Mouse (Mus musculus) adrenal gland, postnatal 4 days (tissue): ENCODE results near the gene Luc7l3. TPM values are rescaled to one million over a fixed set of nuclear protein-coding genes. Genes with fewer than 3 reads are reported as not detected.

ENCODE experiments used
- DNase-seq, 2 experiments: peaks; one replicate each; pipeline ENCODE4 v3.0.0; 2021 to 2022; ENCODE audit warnings: low spot score in 2 of 2, mixed read lengths in 2 of 2
- total RNA-seq, 2 experiments: library from RNA; stranded (reverse); gene quantifications; 2 replicates each; pipeline ENCODE4 v1.2.3; 2021

Luc7l3 gene
- total RNA-seq, 2 experiments from 2014 or later = 92.6 to 110 TPM

DNA sequence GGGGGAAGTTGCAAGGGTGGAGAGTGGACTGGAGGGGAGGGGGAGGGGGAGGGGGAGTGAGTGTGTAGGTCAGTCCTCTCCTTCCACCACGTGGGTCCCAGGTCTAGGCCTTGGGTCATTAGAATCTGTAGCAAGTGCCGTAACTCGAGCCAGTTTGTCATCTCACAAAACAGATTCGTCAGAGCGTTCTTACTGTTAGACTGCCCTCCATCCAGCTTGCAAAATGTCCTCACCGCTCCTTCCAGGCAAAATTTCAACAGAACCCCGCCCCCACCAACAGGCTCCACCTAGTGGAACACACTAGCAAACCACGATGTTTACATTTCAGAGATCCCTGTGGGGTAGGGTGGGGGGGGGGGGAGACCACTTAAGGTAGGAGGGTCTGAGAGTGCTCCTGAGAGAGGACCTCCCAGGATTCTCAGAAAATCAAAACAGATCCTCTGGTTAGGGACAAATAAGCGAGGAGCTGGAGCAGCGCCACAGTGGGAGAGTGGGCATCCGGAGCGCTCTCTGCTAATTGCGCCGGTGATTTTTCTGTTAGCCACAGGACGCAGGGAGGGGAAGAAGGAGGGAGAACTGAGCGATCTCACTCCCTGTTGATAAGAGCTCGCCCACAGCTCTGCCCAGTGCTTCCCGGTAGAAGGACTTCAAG is 56.5 kb downstream of the Luc7l3 start:
- DNase-seq = peak in 1 of 2 experiments; percentile 42

DNA sequence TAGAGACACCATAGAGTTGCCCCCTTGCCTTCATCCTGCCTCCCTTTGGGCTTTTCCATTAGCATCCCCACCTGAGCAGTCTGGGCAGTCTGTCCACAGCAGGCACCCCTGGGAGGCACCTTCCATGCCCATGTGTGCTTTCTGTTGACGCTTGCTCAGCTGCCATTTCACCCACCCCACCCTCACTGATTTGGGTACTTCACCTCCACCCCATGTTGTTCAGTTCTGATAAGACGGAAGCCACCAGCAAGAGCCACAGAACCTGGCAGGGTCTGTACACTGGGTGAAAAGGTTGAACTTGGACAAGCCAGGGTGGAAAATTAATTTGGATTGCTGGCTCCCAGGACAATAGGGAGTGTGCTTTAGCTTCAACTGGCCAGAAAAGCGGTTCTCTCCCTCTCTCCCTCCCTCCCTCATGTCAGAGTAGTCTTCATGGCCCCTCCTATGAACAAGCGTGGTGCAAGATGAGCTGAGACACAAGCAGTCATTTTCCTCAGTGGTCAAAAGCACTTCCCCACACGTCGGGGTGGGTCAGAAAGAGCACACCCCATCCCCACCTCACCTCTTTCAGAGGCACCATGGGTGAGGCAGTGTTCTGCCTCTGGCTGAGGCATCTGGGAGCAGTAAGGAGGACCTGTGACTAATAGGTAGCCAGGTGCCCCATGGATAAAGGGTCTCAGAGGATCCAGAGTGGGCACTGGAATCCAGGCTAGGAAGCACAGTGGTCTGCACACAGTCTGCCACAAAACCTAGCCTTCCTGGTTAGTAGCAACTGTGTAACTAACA is 60.0 kb downstream of the Luc7l3 start:
- no peak for DNase-seq

DNA sequence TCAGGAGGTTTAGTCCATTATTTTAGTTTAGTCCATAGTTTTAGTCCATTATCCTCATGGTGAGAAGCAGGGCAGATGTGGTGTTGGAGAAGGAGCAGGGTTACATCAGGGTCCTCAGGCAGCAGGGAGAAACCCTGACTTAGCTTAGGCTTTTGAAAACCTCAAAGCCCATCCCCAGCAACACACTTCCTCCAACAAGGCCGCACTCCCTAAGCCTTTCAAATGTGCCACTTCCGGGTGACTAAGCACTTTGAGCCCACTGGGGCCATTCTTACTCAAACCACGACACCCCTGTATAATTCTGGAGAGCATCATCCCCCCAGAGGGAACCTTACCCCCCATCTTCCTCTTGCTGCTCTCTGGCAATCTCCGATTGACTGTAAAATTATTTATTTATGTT is 62.0 kb downstream of the Luc7l3 start:
- no peak for DNase-seq

DNA sequence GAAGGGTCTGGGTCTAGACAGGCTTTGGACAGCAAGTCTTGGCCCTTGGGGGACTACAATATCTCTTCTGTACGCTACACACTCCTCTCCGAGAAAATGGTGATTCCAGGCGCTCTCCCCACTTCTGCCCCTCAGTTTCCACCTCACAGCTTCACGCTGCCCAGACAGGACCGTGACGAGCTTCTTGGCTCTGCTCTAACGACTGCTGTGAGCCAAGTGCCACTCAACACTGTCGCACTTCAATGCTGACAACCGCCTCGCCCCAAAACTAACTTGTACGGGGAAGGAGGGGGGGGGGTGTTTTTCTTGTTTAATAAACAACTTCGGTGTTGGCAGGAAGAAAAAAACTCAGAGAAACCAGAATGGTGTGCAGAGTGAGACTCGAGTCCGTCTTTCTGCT is 63.8 kb downstream of the Luc7l3 start:
- no peak for DNase-seq

DNA sequence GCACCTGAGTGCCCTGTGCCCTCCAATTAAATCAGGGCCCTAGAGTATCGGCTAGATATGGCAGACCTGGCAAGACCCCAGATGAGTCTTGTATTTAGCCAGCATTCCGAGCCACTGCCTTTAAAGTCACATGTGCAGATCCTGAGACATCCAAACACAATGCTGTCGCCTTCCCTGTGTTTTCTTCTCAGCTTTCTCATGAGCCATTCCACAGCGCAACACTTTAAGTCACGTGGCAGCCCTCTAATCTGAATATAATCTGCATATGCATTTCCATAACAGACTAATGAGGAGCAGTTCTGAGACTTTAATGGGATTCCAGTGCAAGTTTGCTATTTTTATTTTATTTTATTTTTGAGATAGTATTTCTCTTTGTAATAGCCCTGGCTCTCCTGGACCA is 66.1 kb downstream of the Luc7l3 start:
- DNase-seq = no peak

DNA sequence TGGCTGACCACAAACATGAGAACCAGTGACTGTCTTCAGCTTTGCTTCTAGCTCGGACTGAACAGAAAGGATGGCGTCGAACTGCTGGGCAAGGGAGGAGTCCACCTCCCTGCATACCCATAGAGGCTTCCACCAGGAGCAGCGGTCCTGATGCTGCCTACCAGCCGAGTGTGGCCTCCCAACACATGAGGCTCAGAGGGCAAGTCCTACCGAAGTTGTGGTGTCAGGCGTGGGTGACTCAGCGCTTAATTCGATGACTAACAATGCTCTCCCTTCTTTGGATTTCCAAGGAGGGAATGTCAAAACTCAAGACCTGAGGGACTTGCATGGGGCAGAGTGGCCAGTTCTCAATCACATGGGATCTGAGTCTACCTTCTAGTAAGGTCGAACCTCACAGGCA is 68.1 kb downstream of the Luc7l3 start:
- no peak for DNase-seq

DNA sequence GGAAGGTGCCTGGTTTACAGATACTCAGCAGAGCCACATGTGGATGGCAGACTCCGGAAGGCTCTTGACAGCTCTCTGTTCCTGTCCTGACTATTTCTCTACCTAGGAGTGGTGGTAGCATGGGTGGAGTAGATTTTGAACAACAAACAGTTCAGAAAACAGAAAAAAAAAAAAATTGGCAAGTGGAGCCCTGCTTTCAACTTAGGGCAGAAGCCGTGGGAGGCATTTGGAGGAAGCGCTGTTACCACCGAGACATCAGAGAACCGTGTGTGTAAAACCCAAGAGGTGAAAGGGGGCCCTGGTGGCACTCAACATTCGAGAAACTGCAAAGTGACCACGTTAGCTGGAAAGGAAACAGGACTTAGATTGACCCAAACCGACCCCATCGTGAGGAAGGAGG is 68.6 kb downstream of the Luc7l3 start:
- no peak for DNase-seq

DNA sequence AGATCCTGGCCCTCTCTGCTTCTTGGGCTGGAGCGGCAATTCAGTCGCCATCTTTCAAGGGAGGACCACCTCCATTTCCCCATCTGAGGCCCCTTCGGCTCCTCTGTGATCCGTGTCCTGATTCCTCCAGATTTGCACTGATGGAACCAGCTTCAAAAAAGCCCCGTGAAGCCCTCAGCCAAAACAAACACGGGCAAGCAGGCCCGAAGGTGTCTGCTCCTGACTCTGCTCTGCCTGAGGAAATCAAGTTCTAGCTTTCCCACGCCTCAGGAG is 75.1 kb downstream of the Luc7l3 start:
- no peak for DNase-seq

DNA sequence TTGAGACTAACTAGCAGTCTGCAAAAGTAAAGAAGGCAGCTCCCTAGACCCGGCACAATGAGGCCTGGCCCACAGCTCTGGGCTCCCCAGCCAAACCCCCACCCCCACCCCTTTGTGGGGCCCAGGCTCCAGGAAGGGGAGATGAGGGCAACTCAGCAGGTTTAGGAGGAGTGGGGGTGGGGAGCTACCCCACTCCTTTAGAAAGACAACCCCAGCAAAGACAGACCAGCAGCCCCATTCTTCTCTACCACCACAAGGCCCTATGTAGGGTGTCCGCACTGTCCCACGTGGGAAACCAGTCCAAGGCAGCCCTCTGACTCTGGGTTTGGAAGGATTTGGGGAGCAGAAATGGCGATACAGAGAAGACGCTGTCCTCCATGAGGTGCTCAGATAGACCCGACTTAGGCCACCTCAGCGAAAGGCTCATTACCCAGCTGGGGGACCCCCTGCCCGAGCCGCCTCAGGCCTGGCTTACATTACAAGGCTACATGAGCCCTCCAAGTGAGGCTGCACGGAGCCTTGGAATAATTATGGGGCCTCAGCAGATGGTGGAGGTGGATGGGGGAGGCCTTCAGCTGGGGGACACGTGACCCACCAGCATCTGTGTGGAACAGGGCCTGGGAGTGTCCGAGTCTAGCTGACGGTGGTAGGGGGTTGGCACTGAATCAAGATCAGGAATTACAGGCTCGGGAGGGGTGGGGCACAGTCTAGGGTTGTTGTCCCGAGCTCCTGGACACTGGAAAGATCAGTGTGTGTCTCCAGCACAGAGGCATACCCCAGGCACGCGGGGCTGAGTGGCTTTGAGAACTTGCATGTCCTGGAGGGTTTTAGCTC is 75.6 kb downstream of the Luc7l3 start, which contains the start of gene Wfikkn2:
Gene Wfikkn2 (minus strand): TSS at position 51 of the 834 bp plus-strand sequence.
- no peak for DNase-seq

DNA sequence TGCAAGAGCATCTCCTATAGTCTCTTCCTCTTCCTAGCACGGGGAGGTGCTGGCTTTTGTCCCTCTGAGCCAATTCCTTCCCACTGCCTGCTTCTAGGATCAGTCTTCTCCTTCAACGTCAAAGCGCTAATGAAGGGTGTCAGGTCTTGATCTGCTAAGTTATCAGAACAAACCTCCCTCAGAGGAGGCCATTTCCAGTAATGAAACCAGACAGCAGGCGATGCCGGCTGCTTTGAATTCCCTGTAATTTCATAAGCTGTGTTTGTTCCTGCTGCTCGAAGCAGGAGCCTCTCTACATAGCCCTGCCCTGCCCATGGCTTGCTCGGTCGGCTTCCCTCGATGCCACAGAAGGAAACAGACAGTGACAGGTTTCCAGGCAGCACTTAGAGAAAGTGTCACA is 77.4 kb downstream of the Luc7l3 start:
- no peak for DNase-seq

DNA sequence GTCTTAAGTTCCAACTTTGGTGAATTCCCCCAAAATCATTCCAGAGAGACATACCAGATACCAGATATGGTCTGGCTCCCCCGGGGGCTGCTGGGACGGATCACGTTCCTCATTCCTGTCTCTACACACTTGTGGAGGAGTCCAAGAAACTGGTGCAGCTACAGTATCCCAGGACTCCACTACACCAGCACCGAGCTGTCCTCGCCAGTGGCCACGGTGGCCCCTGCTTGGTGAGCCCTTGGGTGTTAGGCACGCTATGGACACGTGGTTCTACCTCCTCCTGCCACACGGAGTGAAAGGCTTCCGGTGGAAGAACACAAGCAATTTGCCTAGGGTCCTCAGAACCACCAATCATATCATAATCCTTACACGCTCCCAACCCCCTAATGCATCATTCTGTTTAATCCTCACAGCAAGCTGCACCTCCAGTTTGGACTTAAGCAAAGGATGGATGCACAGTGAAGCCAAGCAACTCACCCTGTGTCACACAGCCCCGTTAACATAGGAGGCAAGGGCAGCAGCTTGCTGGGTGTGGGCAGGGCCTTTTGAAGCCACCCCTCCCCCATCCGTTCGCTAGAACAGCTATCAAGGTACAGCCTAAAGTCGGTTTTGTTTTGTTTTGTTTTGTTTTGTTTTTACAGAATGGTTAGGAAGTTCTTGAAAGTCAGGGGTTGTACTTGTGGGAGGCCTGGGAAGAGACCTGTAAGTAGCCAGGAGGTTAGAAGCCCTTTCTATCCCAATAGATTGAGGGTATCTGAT is 78.2 kb downstream of the Luc7l3 start:
- no peak for DNase-seq

DNA sequence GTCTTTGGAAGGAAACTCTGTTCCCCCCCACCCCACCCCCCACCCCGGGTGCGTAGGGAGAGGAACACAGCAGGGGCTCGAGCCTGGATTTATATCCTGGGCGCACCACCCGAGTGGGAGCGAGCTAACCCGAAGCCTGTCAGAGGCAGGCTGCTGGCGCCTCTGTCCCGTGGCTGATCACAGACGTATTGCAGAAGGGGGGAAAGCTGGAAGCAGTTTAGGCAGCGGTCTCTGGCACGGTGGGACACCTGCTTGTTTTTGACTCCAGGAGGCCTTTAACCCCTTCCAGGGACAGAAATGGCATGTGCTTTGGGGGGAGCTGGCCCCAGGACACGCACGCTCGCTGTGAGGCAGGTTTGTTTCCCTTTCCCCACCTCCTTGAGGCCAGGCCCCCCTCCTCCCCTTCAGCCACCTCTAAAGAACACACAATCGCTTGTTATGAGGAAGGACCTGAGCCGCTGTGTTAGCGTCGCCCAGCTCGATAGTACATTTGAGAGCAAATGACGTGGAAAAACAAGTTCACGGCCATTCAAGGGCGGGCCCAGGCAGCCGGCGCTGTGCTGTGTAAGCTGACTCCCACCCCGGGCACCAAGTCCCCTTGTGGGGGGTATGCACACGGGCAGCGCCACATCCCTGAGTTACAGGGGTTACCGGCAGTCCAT is 78.9 kb downstream of the Luc7l3 start:
- no peak for DNase-seq

DNA sequence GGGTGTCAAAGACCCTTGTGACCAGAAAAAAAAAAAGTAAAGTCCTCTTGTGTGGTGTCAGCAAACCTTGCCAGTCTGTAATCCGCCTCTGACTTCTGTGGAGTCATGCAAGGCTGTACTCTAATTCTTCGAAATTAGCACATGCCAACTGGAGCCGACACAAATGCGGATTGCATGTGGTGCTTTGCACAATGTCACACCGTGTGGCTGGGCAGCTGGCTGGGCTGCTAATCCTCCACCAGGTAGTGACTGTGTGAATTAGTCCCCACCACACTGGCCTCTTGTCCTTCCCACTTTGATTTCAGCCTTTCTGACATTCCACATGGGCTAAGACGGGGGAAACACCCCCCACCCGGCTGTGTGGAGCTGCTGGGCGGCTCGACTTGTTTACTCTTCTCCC is 82.1 kb downstream of the Luc7l3 start:
- DNase-seq = no peak

DNA sequence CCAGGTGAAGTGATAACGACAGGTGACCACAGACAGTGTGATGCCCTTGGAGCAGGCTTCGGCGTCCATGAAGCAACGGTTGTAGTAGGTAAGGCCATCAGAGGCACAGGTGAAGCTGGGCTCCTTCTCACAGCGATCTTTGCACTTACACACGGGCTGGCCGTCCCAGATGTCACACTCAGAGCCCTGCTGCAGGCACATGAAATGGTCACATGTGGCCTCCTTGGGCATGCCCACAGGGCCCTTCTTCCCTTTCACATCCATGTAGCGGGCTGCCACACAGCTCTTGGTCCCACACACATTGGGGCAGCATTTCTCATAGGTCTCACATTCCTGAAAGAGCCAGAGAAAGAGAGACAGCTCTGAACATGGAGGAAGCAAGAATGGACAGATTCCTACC is 83.0 kb downstream of the Luc7l3 start:
- DNase-seq = no peak

Other genes with a start within 250 kb of the Luc7l3 start
- gene Tob1, start 110.5 kb downstream of the Luc7l3 start, total RNA-seq = 100 to 1,000 TPM; 117 to 126 TPM
- 1 to 10 TPM; 1.3 to 1.5 TPM for gene Wfikkn2, start 76.0 kb downstream of the Luc7l3 start, total RNA-seq
- not detected for gene Gm21885, start 40.1 kb downstream of the Luc7l3 start, total RNA-seq
- 100 to 1,000 TPM; 108 to 114 TPM for gene Ankrd40, start 6.0 kb upstream of the Luc7l3 start, total RNA-seq
- gene Abcc3, start 71.0 kb upstream of the Luc7l3 start, total RNA-seq = 10 to 100 TPM in 1 of 2 experiments, 1 to 10 TPM in 1; 7.9 to 11.7 TPM
- 10 to 100 TPM in 1 of 2 experiments, 1 to 10 TPM in 1; 8.7 to 12.0 TPM for gene Cacna1g, start 152.2 kb upstream of the Luc7l3 start, total RNA-seq
- under 1 TPM in 1 of 2 experiments, not detected in 1; 0.11 TPM for gene Spata20, start 164.2 kb upstream of the Luc7l3 start, total RNA-seq
- 10 to 100 TPM; 10.3 to 13.2 TPM for gene Epn3, start 178.0 kb upstream of the Luc7l3 start, total RNA-seq
- 10 to 100 TPM in 1 of 2 experiments, 1 to 10 TPM in 1; 4.9 to 12.7 TPM for gene Mycbpap, start 199.8 kb upstream of the Luc7l3 start, total RNA-seq
- 10 to 100 TPM; 14.5 to 15.3 TPM for gene Rsad1, start 227.3 kb upstream of the Luc7l3 start, total RNA-seq
- gene Chad, start 243.1 kb upstream of the Luc7l3 start, total RNA-seq = under 1 TPM; 0.45 to 0.90 TPM